Mouse (Mus musculus): ENCODE measurements around the gene Nle1. TPM values are rescaled to one million over a fixed set of nuclear protein-coding genes. Genes with fewer than 3 reads are reported as not detected.

Gene Nle1
- polyA plus RNA-seq, 1 experiment from 2014 or later: 20.7 TPM

- 93% methylated on average over 5 of the region's 5 CpGs for WGBS
- no peak overlapping the region for H3K4me2 ChIP-seq (replicated peaks)
- no peak for ATAC-seq (ENCODE audit: low FRiP score)
- no peak overlapping the region for H3K27ac ChIP-seq
- H3K36me3 ChIP-seq (replicated peaks; ENCODE audit: control insufficient read depth, insufficient read depth): peaks cover 7% of the 10 kb centered on the region; the same call in 1 of the 2 replicates
- no peak overlapping the region for H3K9ac ChIP-seq
- no peaks in the 10 kb centered on the region; the same call in 1 of the 2 replicates for H3K4me1 ChIP-seq (replicated peaks; ENCODE audit: control insufficient read depth, insufficient read depth, low read length)
- no peak overlapping the region for H3K4me3 ChIP-seq (replicated peaks; ENCODE audit: low read length)
- no peak for DNase-seq (ENCODE audit: low spot score)
- no peaks in the 10 kb centered on the region for H3K27me3 ChIP-seq (ENCODE audit: control insufficient read depth, insufficient read depth, low read length)
- no peaks in the 10 kb centered on the region for H3K9me3 ChIP-seq (ENCODE audit: control insufficient read depth, low read length)
These were observed 32.6 kb downstream of the Nle1 start for GRCm38 (mm10) chr11:82875631-82876030.

GRCm38 (mm10) chr11:82874924-82875323, 33.3 kb downstream of the Nle1 start:
- ATAC-seq (ENCODE audit: low FRiP score): no peak
- WGBS: 78% methylated on average over 5 of the region's 5 CpGs
- Histone ChIP-seq H3K4me3 (replicated peaks; ENCODE audit: low read length) (no peak overlapping the region), H3K4me1 (replicated peaks; ENCODE audit: control insufficient read depth, insufficient read depth, low read length) (no peaks in the 10 kb centered on the region; the same call in 1 of the 2 replicates), H3K9ac (no peak overlapping the region), H3K9me3 (ENCODE audit: control insufficient read depth, low read length) (no peaks in the 10 kb centered on the region), H3K27ac (no peak overlapping the region), H3K4me2 (replicated peaks) (no peak overlapping the region), H3K36me3 (replicated peaks; ENCODE audit: control insufficient read depth, insufficient read depth) (peaks cover 7% of the 10 kb centered on the region; the same call in 1 of the 2 replicates), H3K27me3 (ENCODE audit: control insufficient read depth, insufficient read depth, low read length) (no peaks in the 10 kb centered on the region)
- DNase-seq (ENCODE audit: low spot score): no peak

- peak; percentile 94 for DNase-seq (ENCODE audit: low spot score)
- WGBS: 1% methylated on average over 22 of the region's 43 CpGs
- Histone ChIP-seq H3K27me3 (ENCODE audit: control insufficient read depth, insufficient read depth, low read length) (no peaks in the 10 kb centered on the region), H3K9me3 (ENCODE audit: control insufficient read depth, low read length) (no peaks in the 10 kb centered on the region), H3K36me3 (replicated peaks; ENCODE audit: control insufficient read depth, insufficient read depth) (no peaks in the 10 kb centered on the region), H3K4me1 (replicated peaks; ENCODE audit: control insufficient read depth, insufficient read depth, low read length) (no peaks in the 10 kb centered on the region; the same call in 1 of the 2 replicates), H3K4me3 (replicated peaks; ENCODE audit: low read length) (peak within 1 kb of the TSS; percentile 73), H3K9ac (peak within 1 kb of the TSS; percentile 77), H3K27ac (no peak within 1 kb of the TSS), H3K4me2 (replicated peaks) (peak within 1 kb of the TSS; percentile 84)
- peak; percentile 93 for ATAC-seq (ENCODE audit: low FRiP score)
These were observed 37.2 kb downstream of the Nle1 start, which contains the start of gene Rffl for GRCm38 (mm10) chr11:82871031-82871446. Rffl (minus strand) TSS chr11:82871210.

- DNase-seq (ENCODE audit: low spot score) (no peak), ATAC-seq (ENCODE audit: low FRiP score) (peak; percentile 21; the same call in 1 of the 2 replicates)
- no peaks in the 10 kb centered on the region for H3K27me3 ChIP-seq (ENCODE audit: control insufficient read depth, insufficient read depth, low read length)
- peak overlapping the region; percentile 84 for H3K4me2 ChIP-seq (replicated peaks)
- 6% methylated on average over 36 of the region's 36 CpGs for WGBS
- no peaks in the 10 kb centered on the region for H3K9me3 ChIP-seq (ENCODE audit: control insufficient read depth, low read length)
- no peaks in the 10 kb centered on the region; the same call in 1 of the 2 replicates for H3K4me1 ChIP-seq (replicated peaks; ENCODE audit: control insufficient read depth, insufficient read depth, low read length)
- H3K36me3 ChIP-seq (replicated peaks; ENCODE audit: control insufficient read depth, insufficient read depth): no peaks in the 10 kb centered on the region
- H3K4me3 ChIP-seq (replicated peaks; ENCODE audit: low read length): peak overlapping the region; percentile 73
- no peak overlapping the region for H3K27ac ChIP-seq
- peak overlapping the region; percentile 77 for H3K9ac ChIP-seq
These were observed 37.8 kb downstream of the Nle1 start for GRCm38 (mm10) chr11:82870173-82871030.

DNA sequence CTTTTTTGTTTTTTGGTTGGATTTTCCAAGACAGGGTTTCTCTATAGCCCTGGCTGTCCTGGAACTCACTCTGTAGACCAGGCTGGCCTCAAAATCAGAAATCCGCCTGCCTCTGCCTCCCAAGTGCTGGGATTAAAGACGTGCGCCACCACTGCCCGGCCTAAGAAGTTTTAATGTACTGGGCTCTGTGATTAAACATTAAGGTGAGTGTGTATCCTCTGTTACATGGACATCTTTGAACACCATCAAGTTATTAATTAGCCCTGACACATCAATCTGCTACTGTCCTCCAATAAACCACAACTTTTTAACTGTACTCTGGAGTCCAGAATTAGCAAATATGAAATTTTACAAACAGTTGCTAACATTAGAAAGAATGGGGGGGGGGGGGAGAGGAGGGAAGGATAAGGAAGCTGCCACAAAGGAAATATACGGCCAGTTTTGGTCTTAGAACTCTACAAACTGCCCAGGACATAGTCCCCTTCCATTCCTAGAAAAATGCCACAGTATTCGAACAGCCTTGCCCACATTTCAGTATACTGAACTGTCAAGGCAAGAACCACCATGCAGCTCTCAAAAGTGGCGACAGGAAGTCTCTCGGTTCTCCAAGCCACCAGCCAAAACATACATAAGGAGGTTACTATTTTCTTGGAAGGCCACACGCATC, 38.6 kb downstream of the Nle1 start:
- H3K4me1 ChIP-seq (replicated peaks; ENCODE audit: control insufficient read depth, insufficient read depth, low read length): no peaks in the 10 kb centered on the region; the same call in 1 of the 2 replicates
- H3K27ac ChIP-seq: no peak overlapping the region
- 75% methylated on average over 9 of the region's 9 CpGs for WGBS
- no peaks in the 10 kb centered on the region for H3K9me3 ChIP-seq (ENCODE audit: control insufficient read depth, low read length)
- peak overlapping the region; percentile 73; the same call in 1 of the 2 replicates for H3K4me3 ChIP-seq (replicated peaks; ENCODE audit: low read length)
- no peak overlapping the region for H3K9ac ChIP-seq
- ATAC-seq (ENCODE audit: low FRiP score) (no peak), DNase-seq (ENCODE audit: low spot score) (no peak)
- no peaks in the 10 kb centered on the region for H3K27me3 ChIP-seq (ENCODE audit: control insufficient read depth, insufficient read depth, low read length)
- H3K36me3 ChIP-seq (replicated peaks; ENCODE audit: control insufficient read depth, insufficient read depth): no peaks in the 10 kb centered on the region
- H3K4me2 ChIP-seq (replicated peaks): peak overlapping the region; percentile 84

- no peak overlapping the region for H3K4me2 ChIP-seq (replicated peaks)
- no peak overlapping the region for H3K9ac ChIP-seq
- ATAC-seq (ENCODE audit: low FRiP score): no peak
- no peaks in the 10 kb centered on the region for H3K9me3 ChIP-seq (ENCODE audit: control insufficient read depth, low read length)
- WGBS: 84% methylated on average over 5 of the region's 5 CpGs
- peaks cover 7% of the 10 kb centered on the region for H3K4me1 ChIP-seq (replicated peaks; ENCODE audit: control insufficient read depth, insufficient read depth, low read length)
- no peak for DNase-seq (ENCODE audit: low spot score)
- no peaks in the 10 kb centered on the region for H3K36me3 ChIP-seq (replicated peaks; ENCODE audit: control insufficient read depth, insufficient read depth)
- H3K4me3 ChIP-seq (replicated peaks; ENCODE audit: low read length): no peak overlapping the region
- no peak overlapping the region for H3K27ac ChIP-seq
- no peaks in the 10 kb centered on the region for H3K27me3 ChIP-seq (ENCODE audit: control insufficient read depth, insufficient read depth, low read length)
These were observed 40.3 kb downstream of the Nle1 start for GRCm38 (mm10) chr11:82867956-82868355.

DNA sequence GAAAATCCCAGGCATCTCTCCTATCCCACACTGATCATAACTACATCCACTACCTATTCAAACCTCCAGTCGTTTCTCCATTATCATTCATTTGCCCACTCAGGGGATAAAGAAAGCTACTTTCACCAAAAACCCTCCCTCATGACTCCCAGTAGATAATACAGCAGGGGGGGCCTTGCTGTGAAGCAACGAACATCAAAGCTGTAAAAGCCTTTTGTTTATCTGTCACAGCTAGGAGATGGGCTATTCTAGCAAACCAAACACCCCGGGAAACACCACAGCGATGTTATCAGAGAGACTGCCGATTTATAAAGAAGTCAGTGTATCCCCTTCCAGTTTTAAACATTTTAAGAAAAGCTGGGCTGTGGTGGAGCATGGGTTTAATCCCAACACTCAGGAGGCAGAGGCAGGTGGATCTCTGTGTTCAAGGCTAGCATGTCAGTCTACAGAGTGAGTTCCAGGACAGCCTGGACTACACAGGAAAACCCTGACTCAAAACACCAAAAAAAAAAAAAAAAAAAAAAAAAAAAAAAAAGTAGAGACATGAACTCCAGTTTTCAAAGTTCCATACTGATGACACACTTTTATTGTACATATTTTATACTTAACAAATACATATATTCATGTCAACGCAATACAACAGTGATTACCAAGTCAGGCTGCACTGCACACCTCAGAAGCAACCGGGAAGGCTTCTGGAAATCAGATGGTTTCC, 41.2 kb downstream of the Nle1 start:
- DNase-seq (ENCODE audit: low spot score) (no peak), ATAC-seq (ENCODE audit: low FRiP score) (no peak)
- no peaks in the 10 kb centered on the region for H3K9me3 ChIP-seq (ENCODE audit: control insufficient read depth, low read length)
- H3K36me3 ChIP-seq (replicated peaks; ENCODE audit: control insufficient read depth, insufficient read depth): no peaks in the 10 kb centered on the region
- peaks cover 7% of the 10 kb centered on the region for H3K4me1 ChIP-seq (replicated peaks; ENCODE audit: control insufficient read depth, insufficient read depth, low read length)
- WGBS: 25% methylated on average over 7 of the region's 7 CpGs
- no peak overlapping the region for H3K9ac ChIP-seq
- no peak overlapping the region for H3K4me2 ChIP-seq (replicated peaks)
- H3K4me3 ChIP-seq (replicated peaks; ENCODE audit: low read length): no peak overlapping the region
- no peaks in the 10 kb centered on the region for H3K27me3 ChIP-seq (ENCODE audit: control insufficient read depth, insufficient read depth, low read length)
- H3K27ac ChIP-seq: no peak overlapping the region

- no peak for ATAC-seq (ENCODE audit: low FRiP score)
- H3K9ac ChIP-seq: no peak overlapping the region
- H3K4me1 ChIP-seq (replicated peaks; ENCODE audit: control insufficient read depth, insufficient read depth, low read length): peaks cover 7% of the 10 kb centered on the region
- no peaks in the 10 kb centered on the region for H3K36me3 ChIP-seq (replicated peaks; ENCODE audit: control insufficient read depth, insufficient read depth)
- no peaks in the 10 kb centered on the region for H3K9me3 ChIP-seq (ENCODE audit: control insufficient read depth, low read length)
- WGBS: 81% methylated on average over 10 of the region's 10 CpGs
- H3K27ac ChIP-seq: no peak overlapping the region
- no peaks in the 10 kb centered on the region for H3K27me3 ChIP-seq (ENCODE audit: control insufficient read depth, insufficient read depth, low read length)
- no peak for DNase-seq (ENCODE audit: low spot score)
- H3K4me3 ChIP-seq (replicated peaks; ENCODE audit: low read length): no peak overlapping the region
- H3K4me2 ChIP-seq (replicated peaks): no peak overlapping the region
These were observed 42.3 kb downstream of the Nle1 start for GRCm38 (mm10) chr11:82865957-82866356.

DNA sequence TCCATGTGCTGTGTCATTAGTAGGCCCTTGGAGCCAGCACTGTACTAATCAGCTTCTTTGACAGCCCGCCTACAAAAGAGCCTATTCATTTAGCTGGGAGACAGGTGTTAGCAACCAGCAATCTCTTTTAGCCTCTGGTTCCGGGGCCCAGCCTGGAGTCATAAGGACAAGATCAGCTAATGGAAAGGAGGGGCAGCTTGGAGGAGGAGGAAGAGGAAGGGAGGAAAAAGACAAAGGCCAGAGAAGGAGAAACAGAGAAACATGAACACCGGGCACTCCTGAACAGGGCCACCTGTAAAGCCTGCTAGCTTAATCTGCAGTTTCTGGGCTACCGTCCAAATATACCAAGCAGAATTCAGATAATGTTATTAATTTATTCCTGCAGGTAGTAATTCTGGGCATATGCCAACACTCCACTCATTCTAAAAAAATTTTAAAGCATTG, 44.7 kb downstream of the Nle1 start:
- ATAC-seq (ENCODE audit: low FRiP score) (no peak), DNase-seq (ENCODE audit: low spot score) (no peak)
- no peak overlapping the region for H3K4me2 ChIP-seq (replicated peaks)
- H3K36me3 ChIP-seq (replicated peaks; ENCODE audit: control insufficient read depth, insufficient read depth): no peaks in the 10 kb centered on the region
- WGBS: 33% methylated on average over 4 of the region's 4 CpGs
- H3K9ac ChIP-seq: no peak overlapping the region
- H3K9me3 ChIP-seq (ENCODE audit: control insufficient read depth, low read length): no peaks in the 10 kb centered on the region
- H3K4me1 ChIP-seq (replicated peaks; ENCODE audit: control insufficient read depth, insufficient read depth, low read length): peaks cover 7% of the 10 kb centered on the region
- peak overlapping the region; percentile 32; the same call in 1 of the 2 replicates for H3K27ac ChIP-seq
- H3K4me3 ChIP-seq (replicated peaks; ENCODE audit: low read length): no peak overlapping the region
- no peaks in the 10 kb centered on the region for H3K27me3 ChIP-seq (ENCODE audit: control insufficient read depth, insufficient read depth, low read length)

Data from hindbrain, embryonic 14.5 days (tissue).